Mouse (Mus musculus) midbrain, embryonic 14.5 days (tissue): ENCODE measurements around the gene Meis2. TPM values are rescaled to one million over a fixed set of nuclear protein-coding genes. Genes with fewer than 3 reads are reported as not detected.

Experiments used
- ATAC-seq: fragments of 200-750 bp; cut with Nextera tagmentation; 2 replicates; pipeline ENCODE4 v1.8.0; 2017; ENCODE audit warnings: moderate number of reproducible peaks, moderate library complexity; ENCODE audit not compliant: low FRiP score, low TSS enrichment
- DNase-seq: peaks from one replicate; pipeline ENCODE4 v3.0.0-alpha.2; 2015
- H3K27ac ChIP-seq: fragments of 300-500 bp; sonication (generic); replicated peaks from 2 replicates; pipeline ENCODE4 v1.5.1; 2014; ENCODE audit warnings: mild to moderate bottlenecking, low read depth, low read length, moderate library complexity
- H3K27me3 ChIP-seq: fragments of 300-500 bp; sonication (generic); 2 replicates; pipeline ENCODE4 v1.6.1; 2014; ENCODE audit warnings: low read length, control low read depth, mixed read lengths; ENCODE audit not compliant: control insufficient read depth, insufficient read depth
- H3K36me3 ChIP-seq: fragments of 300-500 bp; sonication (generic); 2 replicates; pipeline ENCODE4 v1.6.1; 2014; ENCODE audit warnings: low read length, control low read depth; ENCODE audit not compliant: control insufficient read depth, insufficient read depth
- H3K4me1 ChIP-seq: fragments of 300-500 bp; sonication (generic); 2 replicates; pipeline ENCODE4 v1.6.1; 2014; ENCODE audit warnings: mild to moderate bottlenecking, antibody characterized with exemption, low read length, control low read depth; ENCODE audit not compliant: control insufficient read depth, insufficient read depth
- H3K4me2 ChIP-seq: fragments of 300-500 bp; sonication (generic); 2 replicates; pipeline ENCODE4 v1.6.1; 2014; ENCODE audit warnings: mild to moderate bottlenecking, low read length, moderate library complexity
- H3K4me3 ChIP-seq: fragments of 300-500 bp; sonication (generic); replicated peaks from 2 replicates; pipeline ENCODE4 v1.5.1; 2014; ENCODE audit warnings: low read depth, low read length
- H3K9ac ChIP-seq: fragments of 300-500 bp; sonication (generic); replicated peaks from 2 replicates; pipeline ENCODE4 v1.6.1; 2014; ENCODE audit warnings: mild to moderate bottlenecking, low read length, moderate library complexity
- H3K9me3 ChIP-seq: fragments of 300-500 bp; sonication (generic); 2 replicates; pipeline ENCODE4 v1.6.1; 2016; ENCODE audit warnings: low read length, control low read depth, mixed read lengths; ENCODE audit not compliant: control insufficient read depth
- WGBS: fragments of 180-500 bp; shearing (Covaris S2); extraction: QIAGEN DNeasy Blood & Tissue Kit; methylation state at CpG from one replicate; pipeline ENCODE4 v1.1.7; 2014; 5-methylcytosine and 5-hydroxymethylcytosine counted together
- polyA plus RNA-seq: library from polyadenylated mRNA; unstranded; fragments of >200 nt; fragmentation: Nextera tagmentation; extraction: Ambion mirVana; gene quantifications from 2 replicates; pipeline ENCODE4 v1.2.1, GENCODE M21; 2014

The Meis2 gene
- polyA plus RNA-seq, 1 experiment from 2014 or later = 84.9 TPM

DNA sequence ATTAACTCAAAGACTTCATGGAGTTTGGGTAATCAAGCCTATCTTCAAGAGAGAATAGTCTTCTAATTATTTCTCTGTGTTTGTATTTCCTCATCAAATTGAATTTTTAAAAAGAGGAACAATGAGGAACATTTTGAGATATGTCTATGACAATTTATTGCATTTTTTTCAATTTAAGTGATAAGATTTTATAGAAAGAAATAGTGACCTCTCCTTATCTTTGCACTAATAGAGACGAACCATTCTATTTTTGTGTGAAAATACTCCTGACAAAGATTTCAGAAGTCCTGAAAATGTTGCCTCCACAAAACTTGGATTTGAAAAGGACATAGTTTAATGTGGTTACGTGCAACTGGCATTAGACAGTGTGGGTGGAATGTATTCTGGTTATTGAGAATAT is 131.3 kb downstream of the Meis2 start:
- WGBS = 92% methylated on average over 2 of the region's 2 CpGs
- no peak overlapping the region for H3K9ac ChIP-seq
- no peak overlapping the region for H3K27ac ChIP-seq
- no peak overlapping the region for H3K4me2 ChIP-seq
- H3K9me3 ChIP-seq = no peaks in the 10 kb centered on the region
- DNase-seq (no peak), ATAC-seq (no peak)
- H3K27me3 ChIP-seq = no peaks in the 10 kb centered on the region
- no peaks in the 10 kb centered on the region for H3K36me3 ChIP-seq
- no peak overlapping the region for H3K4me3 ChIP-seq
- no peaks in the 10 kb centered on the region for H3K4me1 ChIP-seq

DNA sequence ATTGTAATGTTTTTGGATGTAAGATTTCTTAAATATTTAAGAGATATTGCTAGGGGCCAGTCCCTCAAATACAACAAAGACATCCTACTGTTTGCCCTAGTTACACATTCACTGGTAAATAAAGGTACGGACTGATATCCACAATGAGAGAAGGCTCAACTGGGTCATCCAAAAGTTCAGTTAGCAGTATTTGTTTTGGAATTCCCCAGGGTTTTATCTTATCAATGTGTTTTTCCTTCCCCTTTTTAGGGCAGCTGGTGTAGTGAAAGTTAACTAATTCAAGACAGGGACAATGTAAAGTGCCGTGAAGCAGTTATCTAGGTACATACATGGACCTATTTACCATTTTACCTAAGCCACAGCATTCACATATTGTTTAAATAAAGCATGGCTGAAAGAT is 132.4 kb downstream of the Meis2 start:
- Histone ChIP-seq H3K9ac (no peak overlapping the region), H3K4me2 (no peak overlapping the region), H3K27ac (no peak overlapping the region), H3K4me1 (no peaks in the 10 kb centered on the region), H3K9me3 (no peaks in the 10 kb centered on the region), H3K36me3 (no peaks in the 10 kb centered on the region), H3K4me3 (no peak overlapping the region), H3K27me3 (no peaks in the 10 kb centered on the region)
- DNase-seq (no peak), ATAC-seq (no peak)
- 79% methylated on average over 2 of the region's 2 CpGs for WGBS

DNA sequence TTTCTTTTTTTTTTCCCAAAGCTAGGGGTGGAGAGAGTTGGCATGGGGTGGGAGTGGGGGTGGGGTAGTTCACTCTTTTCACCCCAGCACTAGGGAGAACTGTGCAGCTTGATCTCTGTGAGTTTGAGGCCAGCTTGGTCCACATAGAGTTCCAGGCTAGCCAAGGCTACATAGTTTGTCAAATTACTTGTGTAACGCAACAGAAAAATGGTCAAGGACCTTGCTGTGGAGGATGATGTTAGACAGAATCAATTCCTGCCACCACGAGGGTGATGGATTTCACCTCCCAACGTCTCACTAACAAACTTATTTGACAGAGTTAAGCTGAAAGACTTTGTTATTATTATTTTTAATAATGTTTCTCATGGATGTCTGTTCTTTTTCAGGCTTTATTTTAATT is 139.9 kb downstream of the Meis2 start:
- H3K9ac ChIP-seq = no peak overlapping the region
- no peaks in the 10 kb centered on the region for H3K27me3 ChIP-seq
- no peaks in the 10 kb centered on the region for H3K36me3 ChIP-seq
- ATAC-seq (no peak), DNase-seq (no peak)
- peaks cover 4% of the 10 kb centered on the region; the same call in 1 of the 2 replicates for H3K4me1 ChIP-seq
- no peak overlapping the region for H3K27ac ChIP-seq
- 86% methylated on average over 3 of the region's 3 CpGs for WGBS
- H3K9me3 ChIP-seq = no peaks in the 10 kb centered on the region
- H3K4me3 ChIP-seq = no peak overlapping the region
- H3K4me2 ChIP-seq = no peak overlapping the region

DNA sequence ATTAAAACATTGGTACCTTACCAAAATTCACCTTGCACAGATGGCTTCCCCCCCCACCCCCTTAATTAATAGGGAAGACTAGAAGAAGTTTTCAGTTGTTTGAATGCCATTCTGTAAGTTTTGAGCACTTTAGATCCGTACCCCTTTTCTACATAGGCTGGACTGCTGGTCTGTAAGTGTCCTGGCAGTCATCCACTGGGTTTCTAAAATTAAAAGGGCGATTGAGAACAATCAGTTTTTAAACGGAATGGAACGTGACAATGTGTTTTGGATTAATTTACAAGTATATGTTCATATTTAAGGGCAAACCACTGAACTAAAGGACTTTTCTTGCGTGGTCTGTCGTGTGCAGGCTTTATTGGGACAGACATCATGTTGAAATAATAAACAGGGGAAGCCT is 141.2 kb downstream of the Meis2 start:
- no peak overlapping the region for H3K27ac ChIP-seq
- ATAC-seq = no peak
- WGBS = 91% methylated on average over 6 of the region's 6 CpGs

DNA sequence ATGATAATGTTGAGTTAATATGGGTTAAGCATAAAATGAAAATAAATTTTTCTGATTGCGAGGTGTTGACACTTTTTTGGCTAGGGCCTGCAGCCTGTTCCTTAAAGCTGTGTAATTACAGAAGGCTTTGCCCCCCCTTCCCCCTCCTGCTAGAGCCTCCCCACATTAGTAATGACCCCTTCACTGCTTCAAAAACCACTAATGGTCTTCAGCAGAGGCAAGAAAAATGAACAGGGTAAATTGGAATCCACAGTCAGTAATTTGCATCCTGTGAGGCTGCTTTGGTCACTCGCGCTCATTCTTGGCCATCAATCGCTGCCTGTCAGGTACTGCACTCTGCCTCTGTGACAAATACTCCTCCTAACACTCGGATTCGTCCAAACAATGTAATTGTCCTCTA is 142.4 kb downstream of the Meis2 start:
- H3K9ac ChIP-seq = no peak overlapping the region
- ATAC-seq = no peak
- no peak overlapping the region for H3K4me3 ChIP-seq
- H3K4me2 ChIP-seq = no peak overlapping the region
- WGBS = 57% methylated on average over 6 of the region's 6 CpGs
- H3K27ac ChIP-seq = no peak overlapping the region
- peaks cover 8% of the 10 kb centered on the region for H3K4me1 ChIP-seq
- no peak for DNase-seq
- no peaks in the 10 kb centered on the region for H3K9me3 ChIP-seq
- no peaks in the 10 kb centered on the region for H3K27me3 ChIP-seq
- 0 out of 2 replicates have a peak, but pooled peaks cover under 1% of the 10 kb centered on the region for H3K36me3 ChIP-seq

More for the DNA sequence above, 141.2 kb downstream of the Meis2 start:
- Histone ChIP-seq H3K9me3 (no peaks in the 10 kb centered on the region), H3K36me3 (no peaks in the 10 kb centered on the region), H3K4me3 (no peak overlapping the region), H3K9ac (no peak overlapping the region), H3K4me2 (no peak overlapping the region), H3K4me1 (peaks cover 8% of the 10 kb centered on the region), H3K27me3 (no peaks in the 10 kb centered on the region)
- no peak for DNase-seq

DNA sequence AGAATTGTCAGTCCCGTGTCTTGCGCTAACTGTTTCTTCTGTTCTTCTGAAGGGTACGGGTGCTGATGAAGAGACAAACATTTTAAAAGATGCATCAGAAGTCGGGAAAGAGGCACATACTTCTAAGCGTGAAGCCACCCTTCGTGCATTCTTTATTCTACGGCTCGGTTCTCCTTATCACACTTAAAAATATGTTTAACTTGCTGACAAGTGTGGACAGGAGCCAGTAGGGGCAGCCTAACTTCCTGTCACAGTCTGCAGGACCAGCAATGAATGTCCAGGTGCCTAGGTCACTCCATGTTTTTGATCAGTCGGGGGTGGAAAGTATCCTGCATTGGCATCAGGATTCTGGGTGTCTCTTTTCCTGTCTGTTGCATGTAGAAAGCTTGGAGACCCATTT is 144.0 kb downstream of the Meis2 start:
- Histone ChIP-seq H3K27ac (no peak overlapping the region), H3K36me3 (0 out of 2 replicates have a peak, but pooled peaks cover 6% of the 10 kb centered on the region), H3K9ac (no peak overlapping the region), H3K4me2 (no peak overlapping the region), H3K27me3 (no peaks in the 10 kb centered on the region), H3K4me3 (no peak overlapping the region), H3K4me1 (peaks cover 8% of the 10 kb centered on the region), H3K9me3 (no peaks in the 10 kb centered on the region)
- WGBS = 92% methylated on average over 9 of the region's 9 CpGs
- DNase-seq (no peak), ATAC-seq (no peak)

DNA sequence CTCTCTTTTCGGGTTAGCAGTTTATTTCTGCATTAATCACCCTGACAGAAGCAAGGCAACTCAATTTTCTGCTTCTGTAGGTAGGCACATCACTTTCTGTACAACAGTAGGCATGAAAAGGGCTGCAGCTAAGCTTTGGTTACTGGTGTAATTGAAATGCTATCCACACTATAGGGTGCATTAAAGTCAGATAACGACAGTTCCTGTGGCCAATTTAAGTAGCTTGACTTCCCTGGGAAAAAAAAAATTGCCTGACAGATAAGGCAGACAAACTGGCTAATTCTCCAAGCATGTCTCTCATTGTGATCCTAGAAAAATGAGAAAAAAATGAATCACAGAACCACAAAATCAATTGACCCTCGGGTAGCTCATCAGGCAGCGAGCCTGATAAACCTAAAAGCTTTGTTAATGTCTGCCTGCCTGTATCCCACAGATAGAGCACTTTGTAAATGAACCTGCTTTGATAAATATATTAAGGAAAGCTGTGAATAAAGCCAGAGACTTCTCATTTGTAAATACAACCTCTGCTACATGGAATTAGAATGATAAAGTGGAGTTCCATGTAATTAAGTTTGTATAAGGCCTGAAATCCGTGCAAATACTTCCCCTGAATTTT is 145.2 kb downstream of the Meis2 start:
- Histone ChIP-seq H3K9me3 (no peaks in the 10 kb centered on the region), H3K27me3 (no peaks in the 10 kb centered on the region), H3K4me3 (no peak overlapping the region), H3K27ac (peak overlapping the region; percentile 42; the same call in 1 of the 2 replicates), H3K4me2 (no peak overlapping the region), H3K9ac (no peak overlapping the region), H3K36me3 (0 out of 2 replicates have a peak, but pooled peaks cover 6% of the 10 kb centered on the region), H3K4me1 (peaks cover 15% of the 10 kb centered on the region)
- WGBS = 45% methylated on average over 5 of the region's 5 CpGs
- ATAC-seq (peak; percentile 59; the same call in 1 of the 2 replicates), DNase-seq (peak; percentile 69)

DNA sequence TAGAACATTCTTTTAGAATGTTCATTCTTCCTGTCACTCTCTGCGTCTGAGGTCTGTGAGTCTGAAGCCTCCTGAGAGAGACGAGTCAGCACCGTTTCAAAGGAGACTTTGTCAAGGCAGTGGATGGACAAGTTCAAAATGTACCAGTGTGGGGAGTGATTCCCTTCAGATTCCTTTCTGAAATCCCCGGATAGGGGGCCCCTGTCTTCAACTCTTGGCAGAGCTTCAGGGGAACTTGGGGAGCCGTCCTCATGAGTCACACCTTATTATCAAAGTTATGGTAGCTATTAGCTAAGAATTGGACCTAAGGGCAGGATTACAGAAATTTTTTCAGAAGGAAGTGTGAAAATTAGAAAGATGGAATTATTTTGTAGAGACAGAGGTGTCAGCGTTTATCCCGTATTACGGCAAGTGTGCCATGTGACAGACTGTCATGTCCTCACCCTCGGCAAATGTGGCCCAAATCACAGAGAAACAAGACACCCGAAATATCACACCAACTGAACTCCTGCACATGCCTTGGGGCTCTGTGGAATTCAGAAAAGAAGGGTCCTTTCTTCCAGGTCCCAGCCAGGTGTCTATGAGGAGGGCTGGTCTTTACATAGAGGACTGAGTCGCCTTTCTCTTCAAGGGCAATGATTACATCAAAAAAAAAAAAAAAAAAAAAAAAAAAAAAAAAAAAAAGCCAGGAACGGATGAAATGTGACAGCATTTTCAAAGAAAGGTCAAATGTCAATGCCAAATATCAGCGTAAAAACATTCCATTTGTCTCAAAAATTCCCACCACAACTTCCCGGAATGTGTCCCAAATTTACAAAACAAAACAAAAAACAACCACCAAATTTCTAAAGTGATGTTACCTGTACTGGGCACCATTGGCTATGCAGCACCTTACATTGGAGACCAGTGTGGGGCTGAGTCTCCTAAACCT is 146.2 kb downstream of the Meis2 start:
- 82% methylated on average over 14 of the region's 14 CpGs for WGBS
- H3K4me2 ChIP-seq = no peak overlapping the region
- DNase-seq (no peak), ATAC-seq (no peak)
- H3K36me3 ChIP-seq = 0 out of 2 replicates have a peak, but pooled peaks cover 6% of the 10 kb centered on the region
- 0 out of 2 replicates have a peak overlapping the region, but pooled peaks have one; percentile 42 for H3K27ac ChIP-seq
- H3K4me1 ChIP-seq = peaks cover 15% of the 10 kb centered on the region
- H3K9ac ChIP-seq = no peak overlapping the region
- H3K9me3 ChIP-seq = no peaks in the 10 kb centered on the region
- H3K4me3 ChIP-seq = no peak overlapping the region
- H3K27me3 ChIP-seq = no peaks in the 10 kb centered on the region
